Mouse (Mus musculus) myocyte (in vitro differentiated cells): ENCODE data around the gene Siglecf.

ENCODE experiments used
- E2F4 ChIP-seq: IDR thresholded peaks from one replicate; pipeline ENCODE4 v1.6.1; 2011; ENCODE audit warnings: mild to moderate bottlenecking, control low read depth, moderate library complexity; ENCODE audit not compliant: insufficient read depth
- MAX ChIP-seq: IDR thresholded peaks from one replicate; pipeline ENCODE4 v1.6.1; 2011; ENCODE audit warnings: low read depth, mild to moderate bottlenecking, control low read depth
- MYOD1 ChIP-seq, 3 experiments: IDR thresholded peaks; one replicate each; pipeline ENCODE4 v1.6.1; 2011; ENCODE audit warnings: control low read depth in 2 of 3, low read depth in 2 of 3, mild to moderate bottlenecking in 2 of 3, moderate library complexity in 1 of 3; ENCODE audit not compliant: insufficient read length in 2 of 3, control insufficient read depth in 1 of 3
- POLR2A ChIP-seq: IDR thresholded peaks from one replicate; pipeline ENCODE4 v1.6.1; 2011; ENCODE audit warnings: low read depth, mild to moderate bottlenecking, control low read depth, moderate library complexity; ENCODE audit not compliant: insufficient read length
- POLR2AphosphoS2 ChIP-seq: IDR thresholded peaks from one replicate; pipeline ENCODE4 v1.6.1; 2011; ENCODE audit warnings: low read depth, control low read depth; ENCODE audit not compliant: insufficient read length
- REST ChIP-seq: IDR thresholded peaks from one replicate; pipeline ENCODE4 v1.6.1; 2011; ENCODE audit warnings: mild to moderate bottlenecking, control low read depth, moderate library complexity; ENCODE audit not compliant: insufficient read depth, insufficient read length
- TCF12 ChIP-seq: IDR thresholded peaks from one replicate; pipeline ENCODE4 v1.6.1; 2011; ENCODE audit warnings: mild to moderate bottlenecking, control low read depth; ENCODE audit not compliant: poor library complexity, insufficient read depth, severe bottlenecking
- USF1 ChIP-seq: IDR thresholded peaks from one replicate; pipeline ENCODE4 v1.6.1; 2011; ENCODE audit warnings: low read depth, mild to moderate bottlenecking, control low read depth, moderate library complexity

- TF ChIP-seq POLR2A (no peak), MAX (no peak), USF1 (no peak), TCF12 (no peak), POLR2AphosphoS2 (no peak), E2F4 (no peak), MYOD1 (IDR thresholded peaks at IDR 0.05; ENCODE audit: control insufficient read depth in 1 of 3, insufficient read length in 2 of 3, low read depth in 2 of 3) (no peak), REST (no peak)
Measured at GRCm38 (mm10) chr7:43408131-43408553, 57.0 kb downstream of the Siglecf start, which contains the start of gene Siglecg.
